Mouse (Mus musculus) frontal cortex, adult (tissue): ENCODE measurements around the gene Ltbp4.

Experiments
- ATAC-seq: cut with Nextera tagmentation; 2 replicates; pipeline ENCODE4 v1.9.2; 2017; ENCODE audit warnings: mild to moderate bottlenecking, moderate library complexity, mixed read lengths; ENCODE audit not compliant: low TSS enrichment

Ltbp4 gene

DNA sequence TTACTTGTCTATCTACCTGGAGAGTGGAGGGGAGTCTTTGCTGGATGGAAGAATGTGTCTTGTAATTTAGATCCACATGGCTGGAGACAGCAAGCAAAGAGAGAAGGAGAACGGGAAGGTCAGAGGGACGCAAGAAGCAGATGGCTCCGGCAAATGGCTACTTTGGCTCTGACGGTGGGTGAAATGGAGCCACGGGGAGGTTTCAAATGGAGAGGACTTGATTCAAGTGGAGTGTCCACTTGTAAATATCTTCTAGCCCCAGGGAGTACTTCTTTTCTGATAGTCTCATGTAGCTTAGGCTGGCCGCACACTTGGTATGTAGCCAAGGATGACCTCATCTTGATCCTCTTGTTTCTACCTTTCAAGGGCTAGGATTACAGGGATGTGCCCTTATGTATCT lies 38.7 kb downstream of the Ltbp4 start:
- ATAC-seq = no peak

DNA sequence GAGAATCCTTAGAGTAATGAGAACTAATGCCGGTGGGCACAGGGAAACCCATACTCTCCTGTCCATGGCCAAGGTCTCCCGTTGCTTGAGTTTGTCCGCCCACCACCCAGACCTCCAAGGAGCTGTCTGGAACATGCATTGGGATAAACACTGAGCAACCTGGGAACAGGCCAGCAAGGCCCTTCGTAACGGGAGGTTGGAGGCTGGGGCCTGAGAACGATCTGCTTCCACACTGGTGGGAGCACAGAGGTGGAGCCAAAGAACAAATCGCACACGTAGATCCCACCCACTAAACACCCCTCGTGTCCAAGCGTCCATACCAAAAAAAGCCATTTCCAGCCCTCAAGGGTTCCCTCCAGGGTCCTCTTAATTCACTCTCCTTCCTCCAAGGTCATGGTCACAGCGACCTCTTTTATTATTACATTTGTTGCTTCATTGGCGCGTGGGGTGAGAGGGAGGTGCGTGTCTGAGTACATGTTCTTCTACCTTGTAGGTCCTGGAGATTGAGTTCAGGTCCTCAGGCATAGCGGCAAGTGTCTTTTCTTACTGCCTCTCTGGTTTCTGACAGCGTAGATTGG lies 39.4 kb downstream of the Ltbp4 start:
- no peak for ATAC-seq

DNA sequence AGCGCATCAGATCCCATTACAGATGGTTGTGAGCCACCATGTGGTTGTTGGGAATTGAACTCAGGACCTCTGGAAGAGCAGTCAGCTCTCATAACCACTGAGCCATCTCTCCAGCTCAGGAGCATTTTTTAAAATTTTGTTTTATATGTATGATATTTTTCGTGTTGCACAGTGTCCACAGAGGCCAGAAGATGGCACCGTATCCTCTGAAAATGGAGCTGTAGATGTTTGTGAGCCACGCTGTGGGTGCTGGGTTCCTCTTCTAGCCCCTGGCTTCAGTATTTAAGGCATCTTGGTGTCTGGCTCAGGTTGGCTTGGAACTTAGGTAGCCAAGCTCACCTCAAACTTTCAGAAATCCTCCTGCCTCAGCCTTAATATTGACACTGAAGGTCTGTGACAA lies 41.0 kb downstream of the Ltbp4 start:
- no peak for ATAC-seq

DNA sequence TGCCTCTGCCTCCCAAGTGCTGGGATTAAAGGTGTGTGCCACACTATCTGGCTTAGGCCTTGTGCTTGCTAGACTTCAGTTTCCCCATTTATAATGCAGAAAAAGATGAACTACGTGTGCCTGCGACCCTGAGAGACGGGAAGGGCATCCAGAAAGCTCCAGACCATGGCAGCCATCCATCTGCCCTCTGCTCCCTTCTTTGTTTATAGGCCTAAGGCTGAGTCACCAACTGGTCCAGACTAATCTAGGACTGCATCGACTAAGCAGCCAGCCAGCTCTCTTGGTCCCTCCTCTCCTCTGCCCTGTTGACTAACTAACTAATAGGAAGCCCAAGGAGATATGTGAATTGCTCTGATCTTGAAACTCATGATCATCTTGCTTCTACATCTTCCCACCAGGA lies 41.5 kb downstream of the Ltbp4 start:
- ATAC-seq = no peak

DNA sequence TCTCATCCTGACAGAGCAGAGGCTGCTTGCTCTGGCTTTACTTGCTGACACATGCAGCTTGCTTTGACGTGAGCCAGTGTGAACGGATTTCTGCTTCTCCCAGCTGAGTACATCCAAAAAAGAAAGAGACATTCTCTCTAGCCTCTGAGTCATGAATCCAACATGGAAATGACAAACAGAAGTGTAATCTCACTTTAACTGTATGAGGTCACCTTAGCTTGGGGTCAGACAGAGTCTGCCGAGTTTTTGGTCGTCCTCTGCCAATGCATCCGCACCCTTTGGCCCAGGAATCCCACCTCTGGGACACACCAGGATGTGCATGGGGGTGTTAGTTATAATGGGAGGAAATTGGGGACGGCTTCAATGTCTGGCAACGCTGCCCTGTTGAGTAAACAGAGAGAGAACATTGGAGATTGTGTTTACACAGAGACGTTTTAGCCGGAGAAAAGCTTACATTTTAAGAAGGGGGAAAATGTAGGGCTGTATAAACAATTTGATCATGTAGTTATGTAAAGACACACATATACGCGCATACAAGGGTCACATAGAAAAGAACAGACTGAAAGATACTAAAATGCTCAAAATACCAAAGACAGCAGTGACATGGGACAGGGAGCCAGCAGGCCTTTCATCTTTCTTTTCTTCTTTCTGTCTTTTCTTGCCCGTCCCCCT lies 45.6 kb downstream of the Ltbp4 start:
- ATAC-seq = peak; percentile 93

DNA sequence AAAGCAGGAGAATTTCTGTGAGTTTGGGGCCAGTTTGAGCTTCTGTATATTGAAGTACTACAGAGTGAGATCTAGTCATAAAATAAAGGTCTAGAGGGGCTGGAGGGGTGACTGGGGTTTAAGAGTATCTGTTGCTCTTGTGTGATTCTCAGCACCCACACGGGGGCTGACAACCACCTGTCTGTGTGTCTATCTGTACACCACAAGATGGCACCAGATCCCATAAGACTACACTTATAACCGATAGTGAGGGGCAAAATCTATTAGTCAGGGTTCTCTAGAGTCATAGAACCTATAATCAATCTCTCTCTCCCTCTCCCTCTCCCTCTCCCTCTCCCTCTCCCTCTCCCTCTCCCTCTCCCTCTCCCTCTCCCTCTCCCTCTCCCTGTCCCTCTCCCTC lies 46.9 kb downstream of the Ltbp4 start:
- no peak for ATAC-seq

DNA sequence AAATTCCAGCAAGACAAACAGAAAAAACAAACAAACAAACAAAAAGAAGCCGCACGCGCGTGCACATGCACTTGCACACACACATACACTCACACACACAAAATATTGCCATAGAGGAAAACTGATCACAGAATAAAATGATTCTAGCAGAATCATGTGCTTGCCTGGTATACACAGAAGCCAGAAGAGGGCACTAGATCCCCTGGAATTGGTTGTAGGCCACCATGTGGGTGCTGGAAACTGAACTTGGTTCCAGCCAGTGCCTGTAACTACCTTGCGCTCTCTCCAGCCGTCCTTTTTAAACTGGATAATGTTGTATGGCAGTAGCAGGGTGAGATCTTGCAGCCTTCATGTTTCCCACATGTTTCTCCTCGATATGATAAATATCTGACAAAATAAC lies 48.8 kb downstream of the Ltbp4 start:
- ATAC-seq = no peak

DNA sequence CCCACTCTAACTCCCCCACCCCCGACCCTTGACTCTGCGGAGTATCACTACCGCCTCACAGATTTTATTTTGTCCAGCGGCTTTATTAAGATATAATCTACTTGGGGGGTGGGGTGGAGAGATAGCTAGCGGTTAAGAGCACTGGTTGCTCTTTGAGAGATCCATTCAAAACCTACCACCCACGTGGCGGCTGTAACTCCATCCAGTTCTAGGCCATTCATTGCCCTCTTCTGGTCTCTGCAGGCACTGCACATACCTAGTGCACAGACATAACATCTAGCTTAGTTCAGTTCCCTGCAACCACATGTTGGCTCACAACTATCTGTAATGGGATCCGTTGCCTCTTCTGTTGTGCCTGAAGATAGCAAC lies 51.8 kb downstream of the Ltbp4 start:
- peak; percentile 69; the same call in 1 of the 2 replicates for ATAC-seq

DNA sequence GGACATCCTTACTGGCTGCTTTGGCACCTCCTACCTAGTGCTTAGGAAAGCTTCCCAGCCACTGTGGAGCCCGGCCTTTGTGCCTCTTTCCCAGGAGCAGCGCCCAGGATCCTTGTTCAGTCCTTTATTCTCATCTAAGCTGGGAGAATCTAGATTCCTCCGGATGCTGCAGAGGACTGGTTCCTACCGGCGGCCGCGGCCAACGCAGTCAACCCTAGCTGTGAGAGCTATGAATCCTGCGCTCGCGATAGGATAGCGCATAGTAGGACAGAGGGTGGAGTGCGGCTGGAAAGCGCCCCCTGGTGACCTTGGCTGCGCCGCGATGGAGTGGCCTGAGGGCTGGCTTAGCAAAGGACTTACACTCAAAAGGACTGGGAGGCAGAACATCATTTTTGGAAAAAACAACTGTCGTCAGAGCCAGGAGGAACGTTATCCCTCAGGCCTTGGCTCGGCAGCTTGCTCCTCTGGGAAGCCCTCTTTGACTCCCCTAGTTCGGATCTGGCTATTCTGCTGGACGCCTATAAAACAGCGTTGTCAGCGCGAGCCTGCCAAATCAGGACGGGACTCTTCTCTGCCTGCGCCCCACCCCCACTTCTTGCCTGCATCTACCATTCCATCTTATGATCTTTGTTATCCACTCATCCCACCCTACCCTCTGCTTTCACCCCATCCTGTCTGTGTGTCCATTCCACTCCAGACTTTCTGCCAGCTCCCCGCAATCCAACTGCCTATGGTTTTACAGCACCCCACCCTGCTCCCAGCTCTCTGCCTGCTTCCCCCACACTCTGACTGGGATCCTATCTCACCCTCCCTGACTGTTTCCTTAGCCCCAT lies 52.4 kb downstream of the Ltbp4 start:
- ATAC-seq = peak; percentile 58; the same call in 1 of the 2 replicates

DNA sequence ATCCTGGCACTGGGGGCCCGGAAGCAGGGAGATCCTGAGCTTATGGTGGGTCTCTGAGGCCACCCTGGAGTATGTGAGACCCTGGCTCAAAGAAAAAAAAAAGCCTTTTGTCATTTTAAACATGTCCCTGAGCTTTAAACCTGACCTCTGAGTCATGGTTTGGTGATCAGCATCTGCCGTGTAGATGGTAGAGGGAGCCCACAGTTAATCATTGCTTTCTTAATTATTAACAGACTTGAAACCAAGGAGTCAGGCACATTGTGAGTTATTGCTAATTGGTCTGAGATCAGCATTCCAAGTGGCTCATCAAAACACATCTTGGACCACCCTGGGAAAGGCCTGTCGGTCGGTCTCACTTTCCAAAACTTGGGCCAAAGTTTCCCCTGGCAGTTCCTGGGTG lies 55.3 kb downstream of the Ltbp4 start:
- ATAC-seq = no peak

DNA sequence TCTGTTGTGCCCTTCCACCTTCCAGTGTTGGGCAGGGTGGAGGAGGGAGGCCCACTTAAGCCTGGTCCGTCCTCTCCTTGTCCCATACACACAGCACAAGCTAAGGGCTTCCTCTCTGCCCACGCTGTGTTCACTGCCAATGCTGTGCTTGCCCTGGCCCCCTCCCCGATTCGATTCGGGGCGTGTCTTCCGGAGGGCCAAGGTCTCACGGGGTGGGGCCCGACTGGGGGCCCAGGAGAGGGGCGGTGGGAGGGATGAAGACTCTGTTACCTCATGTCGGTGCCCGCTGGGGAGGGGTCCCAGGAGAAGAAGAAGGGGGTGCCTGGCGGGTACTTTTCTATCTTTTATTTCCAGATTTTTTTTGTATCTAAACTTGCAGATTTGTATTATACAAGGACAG lies 55.8 kb downstream of the Ltbp4 start:
- no peak for ATAC-seq

DNA sequence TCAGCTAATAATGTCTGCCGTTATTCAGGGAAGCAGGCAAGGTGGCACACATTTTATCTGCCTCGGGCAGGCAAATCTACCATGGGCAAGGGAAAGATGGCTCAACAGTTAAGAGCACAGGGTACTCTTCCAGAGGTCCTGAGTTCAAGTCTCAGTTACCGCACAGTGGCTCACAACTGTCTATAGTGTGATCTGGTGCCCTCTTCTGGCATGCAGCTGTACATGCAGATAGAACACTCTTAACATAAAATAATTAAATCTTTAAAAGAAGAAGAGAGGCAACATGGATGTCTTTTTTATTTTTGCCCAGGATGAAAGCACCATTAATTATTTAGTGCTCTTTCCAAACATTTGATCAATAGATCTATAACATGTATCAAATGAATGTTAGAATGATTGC lies 60.3 kb downstream of the Ltbp4 start:
- no peak for ATAC-seq

DNA sequence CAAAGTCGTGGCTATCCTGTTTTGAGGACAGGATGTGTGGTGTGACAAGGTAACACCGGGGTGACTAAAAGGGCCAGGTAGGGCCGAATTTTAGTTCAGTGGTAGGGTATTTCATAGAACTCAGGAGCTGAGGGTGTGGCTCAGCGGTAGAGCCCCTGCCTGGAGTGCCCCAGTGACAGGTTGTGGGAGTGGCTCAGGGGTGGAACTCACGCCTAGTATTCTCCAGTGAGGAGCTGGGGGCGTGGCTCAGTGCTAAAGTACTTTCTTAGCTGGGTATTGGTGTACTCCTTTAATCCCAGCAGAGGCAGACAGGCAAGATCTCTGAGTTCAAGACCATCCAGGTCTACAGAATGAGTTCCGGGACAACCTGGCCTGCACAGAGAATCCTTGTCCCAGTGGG lies 61.5 kb downstream of the Ltbp4 start:
- no peak for ATAC-seq

DNA sequence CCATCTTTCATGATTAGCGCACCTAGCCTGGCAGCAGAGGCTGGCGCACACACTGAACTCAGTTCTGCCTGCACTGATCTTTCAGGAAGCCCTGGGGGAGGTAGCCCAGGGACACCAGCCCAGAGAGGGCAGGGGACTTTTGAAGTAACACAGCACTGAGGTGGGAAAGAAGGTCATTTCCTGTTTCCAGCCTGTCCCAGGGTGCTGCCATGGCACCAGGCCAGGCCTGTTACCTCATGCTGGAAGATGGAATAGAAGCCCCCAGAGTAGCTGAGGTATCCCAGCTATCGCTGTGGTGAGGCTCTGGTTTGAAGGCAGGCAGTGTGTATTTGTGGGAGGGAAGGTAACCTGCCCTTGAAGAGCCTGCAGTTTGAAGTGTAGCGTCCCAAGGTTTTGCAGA lies 62.6 kb downstream of the Ltbp4 start:
- ATAC-seq = no peak

DNA sequence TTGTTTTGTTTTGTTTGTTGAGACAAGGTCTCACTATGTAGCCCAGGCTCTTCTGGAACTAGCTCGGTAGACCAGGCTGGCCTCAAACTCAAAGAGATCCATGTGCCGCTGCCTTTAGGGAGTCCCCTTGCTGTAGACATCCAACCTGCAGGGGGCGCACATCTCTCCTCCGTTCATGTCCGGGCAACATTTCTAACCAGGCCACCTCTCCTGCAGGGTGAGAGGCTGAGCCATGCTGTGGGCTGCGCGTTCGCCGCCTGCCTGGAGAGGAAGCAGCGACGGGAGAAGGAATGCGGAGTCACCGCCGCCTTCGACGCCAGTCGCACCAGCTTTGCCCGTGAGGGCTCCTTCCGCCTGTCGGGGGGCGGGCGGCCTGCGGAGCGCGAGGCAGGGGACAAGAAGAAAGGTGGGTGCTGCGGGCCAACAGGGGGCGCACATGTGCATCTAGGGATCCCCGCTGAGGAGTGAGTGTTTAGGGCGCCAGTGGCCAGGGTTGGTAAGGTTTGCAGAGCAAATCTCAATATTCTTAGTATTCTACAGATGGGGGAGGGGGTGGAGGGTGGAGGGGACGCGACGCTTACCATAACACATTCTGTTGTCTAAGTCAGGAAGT lies 63.6 kb downstream of the Ltbp4 start:
- ATAC-seq = no peak

DNA sequence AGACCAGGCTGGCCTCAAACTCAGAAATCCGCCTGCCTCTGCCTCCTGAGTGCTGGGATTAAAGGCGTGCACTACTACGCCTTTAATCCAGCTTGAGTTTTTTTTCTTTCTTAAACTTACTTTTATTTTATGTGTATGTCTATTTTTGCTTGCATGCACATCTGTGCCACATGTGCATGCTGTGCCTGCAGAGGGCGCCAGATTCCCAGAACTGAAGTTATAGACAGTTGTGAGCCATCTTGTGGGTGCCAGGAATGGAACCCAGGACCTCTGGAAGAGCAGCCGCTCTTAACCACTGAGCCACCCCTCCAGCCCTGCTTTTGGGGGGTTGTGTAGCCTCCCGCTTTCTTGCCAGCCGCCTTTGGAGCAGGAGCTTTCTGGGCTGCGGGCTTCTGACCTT lies 66.1 kb downstream of the Ltbp4 start:
- no peak for ATAC-seq

DNA sequence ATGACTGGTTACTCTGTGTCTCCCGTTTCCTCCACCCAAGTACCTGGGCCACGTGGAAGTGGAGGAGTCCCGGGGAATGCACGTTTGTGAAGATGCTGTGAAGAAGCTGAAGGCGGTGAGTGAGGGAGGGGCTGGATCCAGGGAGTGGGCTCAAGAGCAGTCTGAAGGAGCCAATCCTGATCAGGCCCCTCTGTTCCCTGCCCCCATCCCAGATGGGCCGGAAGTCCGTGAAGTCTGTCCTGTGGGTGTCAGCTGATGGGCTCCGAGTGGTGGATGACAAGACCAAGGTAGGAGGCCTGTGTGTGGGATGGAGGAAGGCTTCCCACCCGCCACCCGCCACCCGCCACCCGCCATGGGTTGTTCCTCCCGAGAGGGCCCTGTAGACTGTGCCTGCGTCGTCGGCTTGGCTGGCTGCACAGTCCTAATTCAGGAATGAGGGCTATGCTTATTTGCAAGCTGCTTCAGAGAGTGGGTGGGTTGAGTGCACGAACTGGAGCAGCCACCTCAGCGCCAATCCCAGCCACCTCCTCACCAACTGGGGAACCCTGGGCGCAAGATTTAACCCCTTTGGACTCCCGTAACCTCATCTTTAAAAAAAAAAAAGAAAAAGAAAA lies 70.9 kb downstream of the Ltbp4 start:
- peak; percentile 64 for ATAC-seq

DNA sequence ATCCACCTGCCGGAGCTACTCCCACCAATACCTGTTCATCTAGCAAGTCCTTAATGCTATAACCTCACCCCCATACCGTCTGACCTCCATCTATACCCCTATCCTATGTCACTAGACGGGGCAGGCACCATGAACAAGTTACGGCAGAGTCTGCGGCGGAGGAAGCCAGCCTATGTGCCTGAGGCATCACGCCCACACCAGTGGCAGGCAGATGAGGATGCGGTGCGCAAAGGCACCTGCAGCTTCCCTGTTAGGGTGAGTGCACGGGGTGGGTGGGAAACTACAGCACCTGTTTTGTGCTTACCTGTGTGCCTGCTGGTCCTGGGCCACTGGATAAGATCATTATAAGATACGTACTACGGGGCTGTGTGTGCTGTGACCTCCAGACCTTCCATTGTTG lies 72.7 kb downstream of the Ltbp4 start:
- ATAC-seq = no peak

DNA sequence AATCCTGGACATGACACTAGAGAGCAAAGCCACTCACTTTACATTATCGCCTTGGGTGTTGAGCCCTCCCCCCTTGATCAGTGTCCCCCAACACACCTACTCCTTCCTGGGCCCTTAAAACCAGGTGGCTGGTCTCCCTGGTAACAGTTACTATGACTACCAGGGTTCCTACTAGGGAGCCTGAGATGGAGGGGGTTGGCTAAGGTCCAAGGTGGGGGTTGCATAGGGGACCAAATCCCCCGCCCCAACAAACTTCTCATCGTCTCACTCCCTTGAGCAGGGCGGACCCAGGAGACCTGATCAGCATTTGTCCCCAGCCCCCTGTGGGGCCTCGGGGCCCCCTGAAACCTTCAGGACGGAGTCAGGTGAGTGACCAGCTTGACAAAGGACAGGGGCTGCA lies 75.6 kb downstream of the Ltbp4 start:
- ATAC-seq = no peak

DNA sequence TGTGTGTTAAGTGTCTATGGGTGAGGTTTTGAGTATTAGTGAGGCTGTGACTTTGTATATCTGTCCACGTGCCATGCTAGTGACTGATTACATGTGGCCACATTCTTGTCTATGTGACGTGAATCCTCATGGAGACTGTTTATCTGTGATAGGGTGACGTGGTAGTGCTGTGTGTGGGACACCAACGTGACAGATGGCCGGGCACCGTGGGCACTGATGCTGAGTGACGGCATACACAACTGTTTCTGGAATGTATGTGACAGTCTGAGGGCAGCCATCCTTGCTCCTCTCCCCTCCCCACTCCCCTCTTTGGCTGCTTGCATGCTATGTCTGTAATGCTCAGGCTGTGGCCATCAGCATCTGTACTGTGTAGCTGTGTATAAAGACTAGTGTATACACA lies 76.6 kb downstream of the Ltbp4 start:
- 0 out of 2 replicates have a peak, but pooled peaks have one; percentile 5 for ATAC-seq

DNA sequence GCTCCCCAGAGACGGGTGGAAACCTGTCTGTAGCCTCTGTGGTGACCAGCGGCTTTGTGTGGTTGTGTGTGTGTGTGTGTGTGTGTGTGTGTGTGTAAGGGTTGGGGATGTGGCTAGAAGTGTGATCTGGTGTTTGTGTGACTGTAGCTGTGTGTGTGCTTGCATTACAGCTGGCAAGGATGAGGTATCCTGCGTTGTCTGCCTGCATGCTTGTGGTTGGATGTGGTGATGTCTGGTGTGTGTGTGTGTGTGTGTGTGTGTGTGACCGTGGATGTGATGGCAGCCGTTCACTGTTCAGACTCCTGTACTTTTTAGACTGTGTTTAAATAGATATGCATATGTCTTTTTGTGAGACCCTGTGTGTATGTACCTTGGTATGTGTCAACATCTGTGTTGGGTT lies 77.7 kb downstream of the Ltbp4 start:
- ATAC-seq = no peak

DNA sequence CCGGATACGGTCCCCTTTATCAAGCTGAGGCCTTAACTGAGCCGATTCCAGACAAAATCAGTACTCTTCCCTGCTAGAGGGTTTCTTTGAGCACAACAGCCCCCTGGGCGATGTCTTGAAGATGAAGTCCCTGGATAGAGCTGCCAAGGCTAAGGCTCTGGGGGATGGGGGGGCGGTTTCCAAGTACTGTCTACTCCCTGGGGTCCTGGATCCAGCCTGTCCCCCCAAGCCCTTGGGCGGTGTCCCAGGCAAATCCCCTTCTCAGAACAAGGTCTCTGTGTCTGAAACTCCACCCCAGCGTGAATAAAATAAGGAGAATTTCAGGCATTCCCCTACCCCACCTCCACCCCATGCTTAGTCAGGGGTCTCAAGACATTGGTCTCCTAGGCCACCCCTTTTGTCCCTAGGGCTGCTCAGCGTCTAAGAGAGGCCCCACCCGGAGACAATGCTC lies 78.2 kb downstream of the Ltbp4 start:
- ATAC-seq = no peak
